Mouse (Mus musculus): ENCODE measurements at regions not wholly inside any gene's neighbourhood (a gene's known extent, or its start where the extent isn't known, plus 50 kb on each side); places are given as distances from the start of the nearest gene placed in this dataset.

DNA sequence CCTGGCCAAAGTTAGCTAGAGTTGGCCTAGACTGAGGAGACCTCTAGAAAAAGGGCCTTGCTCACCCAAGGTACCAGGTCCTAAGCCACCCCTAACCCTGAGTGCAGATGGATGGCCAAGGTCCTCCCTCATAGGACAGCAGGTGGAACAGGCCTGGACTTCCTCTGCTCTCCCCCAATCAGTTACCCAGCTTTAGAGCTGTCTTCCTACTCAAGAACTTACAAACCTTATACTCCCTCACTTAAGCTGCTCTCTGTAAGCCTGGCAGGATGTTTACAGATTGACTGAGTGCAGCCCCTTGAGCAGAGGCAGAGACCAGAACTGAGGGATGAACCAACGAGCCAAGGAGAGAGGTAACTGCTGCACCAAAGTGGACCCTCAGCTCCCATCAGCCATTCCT, 94.5 kb downstream of the Rplp1 start:
- no peak for DNase-seq (ENCODE audit: low spot score in 2 of 2)

DNA sequence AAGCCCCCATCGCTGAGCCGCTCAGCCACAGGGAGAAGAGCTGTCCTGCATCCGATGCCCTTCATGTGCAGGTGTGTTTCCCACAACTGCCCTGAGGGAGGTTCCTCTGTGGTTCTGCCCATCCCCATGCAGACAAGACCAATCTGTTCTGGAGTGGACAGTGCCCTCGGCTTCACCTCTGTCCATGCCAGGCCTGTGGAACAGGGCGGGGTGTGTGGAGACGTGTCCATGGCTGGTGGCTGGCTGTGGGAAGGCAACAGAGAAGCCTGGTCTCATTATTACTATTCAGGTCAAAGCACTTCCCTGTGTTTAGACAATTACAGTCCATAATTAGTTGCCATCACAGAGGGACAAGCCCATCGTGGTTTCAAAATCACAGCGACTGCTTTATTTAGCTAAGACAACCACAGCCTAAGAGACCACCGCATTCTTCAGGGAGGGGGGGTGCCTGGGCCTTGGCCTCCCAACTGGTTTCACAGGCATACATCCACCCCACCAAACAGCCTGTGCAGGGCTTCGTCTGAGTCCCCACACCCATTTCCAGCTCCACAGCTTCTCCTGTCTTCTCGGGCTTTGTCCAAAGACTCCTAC, 97.7 kb downstream of the Rplp1 start:
- DNase-seq (ENCODE audit: low spot score in 2 of 2): no peak

DNA sequence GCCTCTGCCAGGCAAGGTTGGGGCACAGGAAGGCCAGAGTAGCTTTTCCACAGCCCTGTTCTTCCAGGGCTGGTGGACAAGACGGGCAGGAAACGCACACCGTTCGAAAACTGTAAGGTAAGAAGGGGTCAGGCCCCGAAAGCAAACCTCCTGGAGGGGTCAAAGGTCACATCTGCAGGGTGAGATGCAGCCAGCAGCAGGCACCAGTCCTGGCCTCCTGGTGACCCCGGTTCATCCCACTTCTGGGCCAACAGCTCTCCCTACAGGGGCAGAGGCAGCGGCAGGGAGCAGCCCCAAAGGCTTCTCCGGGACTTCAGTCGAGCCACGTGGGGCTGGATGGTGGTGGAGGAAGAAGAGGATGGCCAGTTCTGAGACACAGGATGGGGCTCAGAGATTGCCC, 98.3 kb downstream of the Rplp1 start:
- DNase-seq (ENCODE audit: low spot score in 2 of 2): no peak

DNA sequence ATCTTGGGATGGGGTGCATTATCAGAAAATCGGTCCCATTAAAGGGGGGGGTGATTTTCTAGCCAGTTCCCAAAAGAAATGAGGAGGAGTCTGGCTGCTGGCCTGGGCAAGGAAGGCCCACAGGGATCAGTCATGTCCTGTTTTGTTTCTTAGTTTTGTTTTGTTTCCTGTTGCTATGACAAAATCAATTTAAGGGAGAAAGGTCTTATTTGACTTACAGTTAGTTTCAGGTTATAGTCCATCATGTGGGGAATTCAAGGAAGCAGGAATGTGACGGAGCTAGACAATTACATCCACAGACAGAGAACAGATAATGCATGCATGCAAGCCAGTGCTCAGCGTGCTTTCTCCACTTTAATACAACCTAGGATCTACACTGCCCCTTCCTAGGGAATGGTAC, 101.1 kb downstream of the Rplp1 start:
- no peak for DNase-seq (ENCODE audit: low spot score in 2 of 2)

DNA sequence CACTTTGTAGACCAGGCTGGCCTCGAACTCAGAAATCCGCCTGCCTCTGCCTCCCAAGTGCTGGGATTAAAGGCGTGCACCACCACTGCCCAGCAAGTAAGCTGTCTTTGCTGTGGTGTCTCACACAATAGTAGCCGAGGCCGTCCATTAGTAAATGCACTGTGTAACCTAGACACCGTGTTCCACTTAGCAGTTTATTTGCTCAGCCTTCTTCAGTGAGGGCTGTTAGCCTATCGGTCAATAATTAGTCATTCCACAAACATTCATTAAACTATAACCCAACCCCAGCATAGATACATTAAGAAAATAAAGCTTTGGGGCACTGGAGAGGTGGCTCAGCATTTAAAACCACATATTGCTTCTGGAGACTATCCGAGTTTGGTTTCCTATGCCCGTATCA, 102.0 kb downstream of the Rplp1 start:
- no peak for DNase-seq (ENCODE audit: low spot score in 2 of 2)

DNA sequence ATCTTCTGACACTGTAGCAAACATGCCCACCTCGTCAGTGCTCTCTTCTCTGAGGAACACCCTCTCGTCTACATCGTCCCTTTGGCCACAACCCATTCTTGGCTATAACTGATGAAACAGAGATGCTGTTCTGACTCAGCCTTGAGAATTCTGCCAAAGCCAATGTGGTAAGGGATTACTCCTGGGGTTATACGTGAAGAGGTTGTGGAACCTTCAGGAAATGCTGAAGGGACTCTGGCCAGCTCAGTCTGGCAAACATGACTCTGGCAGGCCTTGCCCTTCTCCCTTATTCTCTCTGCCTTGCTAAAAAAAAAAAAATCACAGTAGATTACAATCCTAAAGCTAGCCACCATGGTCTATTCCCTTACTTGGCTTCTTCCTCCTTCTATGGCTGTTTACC, 103.9 kb downstream of the Rplp1 start:
- DNase-seq (ENCODE audit: low spot score in 2 of 2): no peak

DNA sequence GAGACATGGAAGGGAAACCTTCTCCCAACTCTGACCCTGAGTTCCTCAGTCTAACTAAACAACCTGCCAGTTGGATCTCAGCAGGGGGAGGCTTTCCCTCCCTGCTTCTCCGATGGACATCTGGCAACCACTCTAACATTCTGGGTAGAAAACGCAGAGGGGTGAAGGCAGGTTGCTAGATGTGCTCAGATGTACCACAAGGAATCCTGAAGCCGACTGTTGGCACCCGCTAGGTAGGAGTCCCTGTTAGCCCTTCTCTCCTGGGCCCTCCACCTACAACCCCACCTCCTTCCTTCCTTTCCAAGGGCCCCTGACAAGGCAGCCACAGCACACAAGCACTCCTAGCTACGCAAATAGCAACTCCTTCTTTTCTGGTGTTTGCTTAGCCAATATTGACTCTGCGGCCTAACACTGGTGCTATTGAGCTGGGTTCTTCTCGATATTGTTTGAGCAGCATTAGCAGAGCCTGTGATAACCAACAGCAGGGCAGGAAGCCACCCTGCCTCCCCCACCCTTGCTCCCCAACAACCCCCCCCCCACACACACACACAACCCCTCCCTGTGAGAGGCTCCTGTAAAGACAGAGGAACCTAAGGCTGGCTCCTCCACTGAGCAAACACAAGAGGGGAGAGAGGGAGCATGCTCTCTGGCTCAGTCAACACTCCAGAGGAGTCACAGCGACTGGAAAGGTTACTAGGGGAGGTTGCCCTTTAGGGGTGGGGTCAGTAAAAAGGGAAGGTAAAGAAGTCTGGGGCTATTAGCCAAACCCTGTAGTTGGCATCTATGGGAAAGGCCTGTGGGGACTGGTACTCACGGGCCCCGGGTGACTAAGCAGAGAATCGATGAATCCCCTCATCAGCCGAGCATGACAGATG, 105.8 kb downstream of the Rplp1 start:
- DNase-seq (ENCODE audit: low spot score in 2 of 2): no peak

DNA sequence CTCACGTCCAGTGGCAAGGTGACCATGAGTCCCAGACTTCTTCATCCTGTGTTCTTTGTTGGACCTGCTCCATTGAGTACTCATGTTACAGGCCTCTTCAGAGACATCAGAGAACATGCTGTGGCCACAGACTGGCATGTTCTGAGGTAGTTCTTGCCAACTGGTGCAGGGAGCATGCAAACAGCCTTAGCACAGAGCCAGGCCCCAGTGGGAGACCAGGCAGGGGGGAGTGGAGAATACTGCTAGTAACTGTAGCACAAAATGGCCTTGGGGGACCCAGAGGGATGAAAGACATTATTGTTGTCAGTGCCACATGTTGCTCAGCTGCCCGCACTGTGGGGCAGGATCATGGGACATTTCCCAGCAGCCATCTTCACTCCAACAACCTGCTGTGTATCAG, 108.4 kb downstream of the Rplp1 start:
- no peak for DNase-seq (ENCODE audit: low spot score in 2 of 2)

DNA sequence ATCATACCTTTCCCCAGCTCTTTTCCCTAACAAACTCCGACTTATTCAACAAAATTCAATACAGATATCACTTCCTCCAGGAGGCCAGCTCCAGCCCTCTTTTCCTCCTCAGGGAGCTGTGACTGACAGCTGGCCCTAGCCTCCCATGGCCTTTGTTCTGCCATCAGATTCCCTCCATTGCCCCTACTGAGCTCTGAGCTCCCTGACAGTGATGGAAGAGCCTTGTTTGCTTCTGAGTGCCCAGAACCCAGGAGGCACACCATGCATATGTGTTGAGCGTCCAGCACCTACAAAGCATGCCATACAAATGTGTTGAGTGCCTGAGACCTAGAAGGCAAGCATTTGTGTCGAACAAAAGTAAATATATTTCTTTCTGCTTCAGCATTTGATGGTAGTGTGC, 110.8 kb downstream of the Rplp1 start:
- no peak for DNase-seq (ENCODE audit: low spot score in 2 of 2)

DNA sequence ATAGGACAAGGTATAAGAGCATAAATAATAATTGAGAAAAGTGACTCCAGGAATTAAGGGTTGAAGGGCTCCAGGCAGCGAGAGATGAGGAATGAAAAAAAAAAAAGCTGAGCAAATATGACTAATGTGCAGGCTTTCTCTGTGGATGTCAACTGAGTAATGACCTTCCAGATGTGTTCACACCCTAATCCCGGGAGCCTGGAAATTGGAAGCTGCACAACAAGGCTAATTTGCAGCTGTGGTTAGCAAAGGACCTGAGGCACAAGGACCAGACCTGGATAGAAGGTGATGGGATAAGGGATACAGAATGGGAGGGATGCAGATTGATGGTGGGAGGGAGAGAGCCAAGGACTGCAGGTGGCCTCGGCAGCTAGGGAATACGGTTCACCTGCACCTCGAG, 111.6 kb downstream of the Rplp1 start:
- DNase-seq (ENCODE audit: low spot score in 2 of 2): no peak

DNA sequence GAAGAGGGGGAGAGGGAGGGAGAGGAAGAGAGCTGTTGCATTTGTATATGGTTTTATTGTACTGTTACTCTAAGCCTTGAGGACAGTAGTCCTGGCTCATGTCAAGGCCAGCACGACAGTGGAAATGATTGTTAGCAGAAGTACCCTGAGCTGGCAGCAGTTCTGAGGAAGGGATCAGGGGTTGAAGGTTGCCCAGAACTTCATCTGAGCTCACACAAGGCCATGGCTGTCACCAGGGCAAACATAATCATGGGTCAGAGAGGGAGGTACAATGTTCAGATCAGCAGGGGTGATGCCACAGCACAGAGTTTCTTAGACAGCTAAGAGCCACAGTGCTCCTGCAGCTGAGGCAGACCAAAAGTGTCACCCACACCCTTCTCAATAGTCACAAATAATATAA, 114.8 kb downstream of the Rplp1 start:
- no peak for DNase-seq (ENCODE audit: low spot score in 2 of 2)

DNA sequence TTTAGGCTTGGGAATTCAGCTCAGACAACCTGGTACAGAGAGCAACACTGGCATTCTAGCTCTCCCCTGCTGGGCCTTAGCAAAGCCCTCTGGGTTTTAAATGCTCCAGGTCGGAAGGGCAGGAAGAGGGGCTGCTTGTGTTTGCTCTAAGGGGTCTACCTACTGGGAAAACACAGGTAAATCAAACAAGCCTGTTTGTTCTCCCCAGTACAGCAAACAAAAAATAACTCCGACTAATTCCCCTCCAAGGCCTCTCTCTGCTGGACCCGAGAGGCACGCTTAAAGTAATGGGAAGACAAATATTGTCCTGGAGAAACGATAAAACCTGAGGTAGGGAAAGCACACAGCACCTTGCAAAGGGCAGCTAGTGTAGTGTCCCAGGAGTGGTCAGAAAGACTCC, 118.4 kb downstream of the Rplp1 start:
- no peak for DNase-seq (ENCODE audit: low spot score in 2 of 2)

DNA sequence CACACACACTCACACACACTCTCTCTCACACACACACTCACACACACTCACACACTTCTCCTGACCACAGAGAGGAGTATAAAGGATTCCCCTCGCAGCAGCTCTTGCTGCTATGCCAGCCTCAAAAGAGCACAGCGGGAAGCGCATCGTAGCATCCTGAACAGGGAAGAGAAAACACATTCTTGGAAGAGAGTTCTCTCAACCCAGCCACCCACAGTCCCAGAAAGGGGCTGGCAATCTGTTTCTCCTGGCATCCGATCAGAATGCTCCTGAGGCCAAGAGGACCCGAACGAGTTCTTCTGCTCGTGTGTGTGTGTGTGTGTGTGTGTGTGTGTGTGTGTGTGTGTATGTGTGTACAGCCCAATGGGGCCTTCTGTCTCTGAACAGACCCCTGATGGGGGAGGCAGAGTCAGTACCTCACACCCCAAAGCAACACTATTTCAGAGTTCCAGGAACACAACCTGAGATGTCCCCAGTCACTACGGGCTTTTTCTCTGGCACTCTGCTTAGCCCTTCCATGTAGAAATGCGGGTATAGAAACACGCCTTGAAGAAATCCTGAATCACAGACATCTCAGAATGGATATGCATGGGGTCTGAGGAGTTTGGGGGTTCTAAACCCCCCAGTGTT, 122.8 kb downstream of the Rplp1 start:
- peak; percentile 57 to 70 for DNase-seq (ENCODE audit: low spot score in 2 of 2)

DNA sequence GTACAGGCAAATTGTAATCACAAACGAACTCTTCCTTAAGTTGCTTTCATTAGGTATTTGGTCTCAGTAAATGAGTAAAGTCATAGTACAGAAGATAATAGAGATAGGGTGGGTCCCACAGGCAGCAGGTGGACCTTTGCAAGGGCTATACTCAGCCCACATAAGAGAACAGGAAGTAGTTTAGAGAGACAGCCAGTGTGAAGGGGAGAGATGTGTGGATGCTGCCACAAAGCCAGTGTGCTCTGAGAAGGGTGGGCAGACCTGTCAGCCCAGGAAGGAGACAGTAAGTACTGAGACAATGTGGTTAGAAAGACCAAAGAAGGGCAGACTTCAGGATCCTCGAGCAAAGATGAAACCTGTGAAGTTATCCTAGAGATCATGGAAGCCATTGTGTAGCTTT, 123.5 kb downstream of the Rplp1 start:
- DNase-seq (ENCODE audit: low spot score in 2 of 2): no peak

DNA sequence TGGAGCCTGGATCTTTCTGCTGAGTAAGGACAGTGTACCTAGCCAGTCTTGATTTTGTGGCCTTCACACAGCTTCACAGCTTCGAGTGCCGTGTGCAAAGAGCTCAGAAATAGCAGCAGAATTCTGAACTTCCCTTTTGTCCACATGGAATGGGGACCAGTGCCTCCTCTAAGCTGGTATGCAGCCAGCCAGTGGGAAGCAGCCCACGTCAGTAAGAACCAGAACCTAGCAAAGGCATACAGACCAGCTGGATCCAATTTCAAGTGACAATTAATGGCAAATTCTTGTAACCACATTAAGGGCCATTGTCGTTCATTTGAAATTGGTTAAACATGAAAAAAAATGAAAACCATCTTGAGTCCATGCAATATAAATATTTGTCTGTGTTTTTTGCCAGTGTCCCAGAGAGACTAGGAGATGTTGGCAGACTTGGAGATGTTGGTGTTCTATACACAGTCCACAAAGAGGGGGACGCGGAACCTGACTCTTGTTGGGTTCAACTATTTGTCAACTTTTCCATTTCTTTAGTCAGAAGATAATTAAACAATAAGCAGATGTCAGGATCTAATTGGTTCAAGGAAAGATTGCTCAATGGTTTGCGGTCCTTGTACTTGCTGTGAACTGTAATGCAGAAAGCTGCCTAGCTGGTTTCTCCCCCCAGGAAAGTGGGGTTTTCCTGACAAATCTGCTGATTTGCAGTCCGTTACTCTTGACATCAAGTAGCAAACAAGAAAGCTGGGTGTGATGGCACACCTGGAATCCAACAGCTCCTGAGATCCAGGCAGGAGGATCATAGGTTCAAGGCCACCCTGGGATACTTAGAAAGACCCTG, 125.1 kb downstream of the Rplp1 start:
- DNase-seq (ENCODE audit: low spot score in 2 of 2): peak; percentile 14 to 17

DNA sequence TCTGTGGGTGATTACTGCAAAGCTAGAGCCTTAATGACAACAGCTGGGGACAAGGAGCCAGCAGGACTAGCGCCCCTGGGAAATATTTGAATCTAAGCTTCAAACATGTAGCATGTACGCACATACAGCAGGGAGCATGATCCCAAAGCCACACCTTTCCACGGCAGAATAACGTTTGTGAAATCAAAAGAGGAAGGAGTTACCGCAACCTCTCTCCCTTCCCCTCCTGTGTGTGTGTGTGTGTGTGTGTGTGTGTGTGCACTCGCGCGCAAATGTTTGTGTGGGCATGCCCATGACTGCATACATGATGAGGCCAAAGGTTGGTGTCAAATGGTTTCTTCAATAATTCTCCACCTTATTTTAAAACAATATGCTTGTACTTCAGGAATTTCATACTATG, 132.9 kb downstream of the Rplp1 start:
- no peak for DNase-seq (ENCODE audit: low spot score in 2 of 2)

DNA sequence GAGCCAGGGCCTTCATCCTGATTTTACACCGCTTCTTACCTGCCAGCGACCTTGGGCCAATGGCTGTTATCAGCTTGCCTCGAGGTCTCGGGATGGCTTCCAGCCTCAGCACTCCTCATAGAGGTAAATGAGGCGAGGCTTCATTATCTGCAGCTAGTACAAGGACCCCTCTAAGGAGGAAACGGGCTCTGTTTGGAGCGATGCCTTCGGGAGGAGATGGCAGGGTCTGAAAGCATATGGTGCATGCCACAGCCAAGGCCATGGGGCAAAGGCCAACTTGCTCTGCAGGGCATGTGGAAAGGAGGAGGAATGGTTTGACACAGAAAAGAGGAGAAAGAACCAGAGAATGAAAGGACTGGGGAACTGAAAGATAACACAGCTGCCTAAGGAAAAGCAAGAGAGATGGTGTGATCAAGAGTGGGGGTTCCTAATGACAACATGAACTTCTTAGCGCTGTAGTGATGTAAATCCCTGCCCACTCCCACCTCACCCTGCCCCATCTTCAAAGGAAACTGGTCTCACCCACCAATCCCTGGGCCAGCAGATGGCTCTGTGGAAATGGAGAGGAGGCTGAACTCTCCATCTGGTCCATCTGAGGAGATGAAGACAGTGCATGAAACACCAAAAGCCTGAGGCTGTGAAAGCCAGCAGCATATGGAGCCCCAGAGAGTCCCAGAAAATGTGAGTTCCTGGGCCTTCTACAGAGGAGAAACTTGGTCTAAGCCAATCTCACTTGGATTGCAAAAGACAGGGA, 134.0 kb downstream of the Rplp1 start:
- peak; percentile 46 to 56 for DNase-seq (ENCODE audit: low spot score in 2 of 2)

DNA sequence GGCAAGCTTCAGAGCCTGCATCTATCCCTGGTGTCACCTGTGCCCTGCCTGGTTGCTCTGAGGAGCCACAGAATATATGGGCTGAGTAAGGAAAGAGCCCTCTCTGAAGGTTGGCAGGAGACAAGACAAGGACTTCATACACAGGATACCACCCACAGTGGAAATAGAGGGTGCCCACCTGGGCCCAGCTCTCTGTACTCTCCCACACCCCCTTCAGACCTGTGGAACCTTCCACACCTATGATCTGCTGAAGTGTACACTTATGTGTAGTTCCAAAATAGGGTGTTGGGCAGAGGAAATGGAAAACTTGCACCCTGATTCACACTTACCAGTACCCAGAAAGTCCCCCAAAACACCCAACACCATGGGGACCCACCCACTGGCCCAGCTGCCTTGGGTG, 135.2 kb downstream of the Rplp1 start:
- DNase-seq (ENCODE audit: low spot score in 2 of 2): no peak

DNA sequence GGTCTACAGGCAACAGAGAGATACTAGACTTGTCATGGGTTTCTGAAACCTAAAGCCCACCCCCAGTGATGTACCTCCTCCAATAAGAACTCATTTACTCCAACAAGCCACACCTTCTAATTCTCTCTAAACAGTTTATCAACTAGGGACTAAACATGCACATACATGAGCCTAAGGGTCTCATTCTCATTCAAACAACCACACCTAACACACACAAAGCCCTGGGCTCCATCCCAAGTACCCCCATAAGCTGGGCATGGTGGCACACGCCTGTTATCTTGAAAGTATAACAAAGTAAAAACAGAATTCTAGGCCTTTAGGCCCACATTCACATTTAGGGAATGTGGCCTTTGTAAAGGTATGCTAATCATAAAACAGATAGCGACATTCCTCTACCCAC, 137.9 kb downstream of the Rplp1 start:
- DNase-seq (ENCODE audit: low spot score in 2 of 2): no peak

DNA sequence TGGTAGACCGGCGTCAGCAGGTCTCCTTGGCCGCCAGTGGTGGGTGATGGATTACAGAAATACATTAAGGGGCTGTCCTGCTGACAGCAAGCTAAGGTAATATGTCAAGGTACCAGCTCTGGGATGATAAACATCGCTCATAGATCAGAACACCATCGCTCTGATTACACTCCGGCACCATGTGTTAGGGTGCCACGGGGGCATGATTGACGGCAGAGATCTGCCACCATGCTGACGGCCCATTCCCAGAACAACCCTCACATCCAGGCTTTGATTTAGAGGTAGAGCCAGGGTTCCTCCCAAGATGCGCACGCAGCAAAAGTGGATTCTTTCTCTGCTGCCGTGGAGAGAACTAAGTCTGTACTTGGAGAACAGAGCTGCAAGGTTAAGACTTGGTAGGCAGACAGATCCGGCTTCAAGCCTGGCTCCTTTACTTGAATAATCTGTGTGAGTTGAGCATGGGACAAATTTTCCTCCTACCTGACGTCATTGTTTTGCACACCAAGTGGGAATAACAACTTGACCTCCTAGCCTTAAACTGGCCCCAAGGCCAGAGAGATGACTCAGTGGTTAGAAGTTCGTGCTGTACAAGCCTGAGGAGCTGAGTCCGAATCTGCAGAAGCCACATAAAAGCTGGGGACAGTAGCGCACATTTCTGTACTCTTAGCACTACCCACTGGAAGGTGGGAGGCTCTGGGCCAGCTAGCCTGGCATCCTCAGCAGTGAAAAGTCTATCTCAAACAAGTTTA, 144.0 kb downstream of the Rplp1 start:
- DNase-seq (ENCODE audit: low spot score in 2 of 2): no peak
